Mouse (Mus musculus): ENCODE results near the gene Chrne. TPM values are rescaled to one million over a fixed set of nuclear protein-coding genes. Genes with fewer than 3 reads are reported as not detected.

Chrne gene
- polyA plus RNA-seq, 2 experiments, result 0.20 to 0.43 TPM

DNA sequence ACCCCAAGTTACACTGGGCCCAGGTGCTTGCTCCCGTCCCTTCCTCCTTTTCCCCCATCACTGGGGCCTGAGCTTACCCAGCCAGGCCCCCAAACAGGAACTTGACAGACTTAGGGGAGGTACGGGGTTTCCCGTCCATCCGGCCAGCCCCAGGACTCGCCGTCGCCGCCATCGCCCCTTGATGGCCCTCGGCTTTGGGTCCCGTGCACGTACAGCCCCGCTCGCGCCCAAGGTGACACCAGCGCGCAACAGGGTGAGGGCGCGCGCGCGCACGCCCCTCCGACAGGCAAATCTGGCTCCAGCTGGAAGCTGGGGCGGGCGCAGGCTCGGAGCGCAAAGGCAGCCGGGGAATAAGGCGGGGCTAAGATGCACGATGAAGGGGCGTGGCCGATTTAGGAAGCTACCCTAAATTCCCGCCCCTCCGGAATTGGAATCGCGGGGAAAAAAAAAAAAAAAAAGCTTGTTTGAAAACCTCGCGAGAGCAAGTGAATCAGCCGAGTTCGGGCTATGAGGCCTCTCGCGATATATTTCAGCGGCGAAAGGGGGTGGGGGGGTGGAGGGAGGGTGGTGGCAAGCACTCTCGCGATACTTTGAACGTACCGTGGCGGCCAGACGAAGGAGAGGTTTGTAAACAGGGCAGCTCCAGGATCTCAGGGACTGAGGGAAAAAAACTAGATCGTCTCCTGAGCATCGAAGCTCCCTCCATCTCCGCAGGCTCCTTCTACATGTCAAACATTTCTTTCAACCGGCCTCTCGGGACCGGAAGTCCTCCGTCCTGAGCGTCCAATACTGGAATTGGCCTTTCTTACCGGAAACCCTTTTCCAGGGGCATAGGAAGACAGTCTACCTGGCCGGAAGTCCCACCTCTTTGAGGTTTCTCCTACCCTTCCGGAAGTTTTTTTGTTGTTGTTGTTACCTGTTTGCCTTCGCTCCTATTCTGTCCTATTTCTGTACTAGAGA, 28.0 kb upstream of the Chrne start, which contains the start of the genes Rnf167 and Slc25a11:
Rnf167 (plus strand) TSS at position 545 of the 960 bp plus-strand sequence.
Slc25a11 (minus strand) TSS at position 789 of the 960 bp plus-strand sequence.
- TF ChIP-seq POLR2A (IDR thresholded peaks at IDR 0.05; ENCODE audit: borderline replicate concordance, extremely low read depth, insufficient read depth, insufficient read length), result peak; percentile 90; the same call in 1 of the 2 replicates
- Histone ChIP-seq H3K9me3 (ENCODE audit: control insufficient read depth, low read length) (no peaks in the 10 kb centered on the region), H3K36me3 (ENCODE audit: control insufficient read depth, insufficient read depth, low read length) (peaks cover 62% of the 10 kb centered on the region), H3K27me3 (ENCODE audit: control insufficient read depth, insufficient read depth, low read length) (no peaks in the 10 kb centered on the region), H3K27ac (replicated peaks; ENCODE audit: low read depth, low read length) (peak within 1 kb of the TSS; percentile 93), H3K4me2 (replicated peaks; ENCODE audit: low read depth, low read length, severe bottlenecking) (peak within 1 kb of the TSS; percentile 91), H3K4me3 (replicated peaks; ENCODE audit: low read length) (peak within 1 kb of the TSS; percentile 75), H3K9ac (ENCODE audit: low read depth, low read length, severe bottlenecking) (peak within 1 kb of the TSS; percentile 86), H3K4me1 (ENCODE audit: control insufficient read depth, insufficient read depth, low read length) (peaks cover 22% of the 10 kb centered on the region)
- DNase-seq (ENCODE audit: low spot score) (peak; percentile 99), ATAC-seq (ENCODE audit: low FRiP score, low read depth) (peak; percentile 90)
- under 1% methylated on average over 63 of the region's 63 CpGs for WGBS

DNA sequence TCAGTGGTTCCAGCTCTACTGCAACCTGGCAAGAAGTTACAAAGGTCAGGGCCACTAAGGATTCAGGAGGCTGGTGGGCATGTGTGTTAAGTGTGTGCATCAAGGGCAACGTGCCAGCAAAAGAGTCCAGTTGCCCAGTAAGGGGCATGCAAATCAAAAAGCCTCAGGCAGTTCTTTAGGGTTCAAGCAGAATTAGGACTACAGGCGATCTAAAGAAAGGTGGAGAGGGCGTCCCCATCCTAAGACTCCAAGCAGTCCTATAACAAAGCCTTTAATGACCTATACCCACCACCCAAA, 27.2 kb upstream of the Chrne start:
- 24% methylated on average over 3 of the region's 3 CpGs for WGBS
- Histone ChIP-seq H3K4me2 (replicated peaks; ENCODE audit: low read depth, low read length, severe bottlenecking) (peak overlapping the region; percentile 91), H3K4me1 (ENCODE audit: control insufficient read depth, insufficient read depth, low read length) (peaks cover 22% of the 10 kb centered on the region), H3K27ac (replicated peaks; ENCODE audit: low read depth, low read length) (peak overlapping the region; percentile 86), H3K9me3 (ENCODE audit: control insufficient read depth, low read length) (no peaks in the 10 kb centered on the region), H3K9ac (ENCODE audit: low read depth, low read length, severe bottlenecking) (peak overlapping the region; percentile 86), H3K27me3 (ENCODE audit: control insufficient read depth, insufficient read depth, low read length) (no peaks in the 10 kb centered on the region), H3K36me3 (ENCODE audit: control insufficient read depth, insufficient read depth, low read length) (peaks cover 55% of the 10 kb centered on the region), H3K4me3 (replicated peaks; ENCODE audit: low read length) (peak overlapping the region; percentile 75)
- TF ChIP-seq POLR2A (IDR thresholded peaks at IDR 0.05; ENCODE audit: borderline replicate concordance, extremely low read depth, insufficient read depth, insufficient read length), result no peak
- ATAC-seq (ENCODE audit: low FRiP score, low read depth), result no peak
- DNase-seq (ENCODE audit: low spot score), result no peak

GRCm38 (mm10) chr11:70645461-70646258, 26.6 kb upstream of the Chrne start:
- Histone ChIP-seq H3K9me3 (ENCODE audit: control insufficient read depth, low read length) (no peaks in the 10 kb centered on the region), H3K27me3 (ENCODE audit: control insufficient read depth, insufficient read depth, low read length) (no peaks in the 10 kb centered on the region), H3K36me3 (ENCODE audit: control insufficient read depth, insufficient read depth, low read length) (peaks cover 49% of the 10 kb centered on the region), H3K27ac (replicated peaks; ENCODE audit: low read depth, low read length) (no peak overlapping the region), H3K4me2 (replicated peaks; ENCODE audit: low read depth, low read length, severe bottlenecking) (peak overlapping the region; percentile 91), H3K4me1 (ENCODE audit: control insufficient read depth, insufficient read depth, low read length) (peaks cover 19% of the 10 kb centered on the region), H3K4me3 (replicated peaks; ENCODE audit: low read length) (peak overlapping the region; percentile 75), H3K9ac (ENCODE audit: low read depth, low read length, severe bottlenecking) (peak overlapping the region; percentile 86)
- WGBS, result 93% methylated on average over 12 of the region's 12 CpGs
- no peak for TF ChIP-seq POLR2A (IDR thresholded peaks at IDR 0.05; ENCODE audit: borderline replicate concordance, extremely low read depth, insufficient read depth, insufficient read length)
- no peak for DNase-seq (ENCODE audit: low spot score)
- no peak for ATAC-seq (ENCODE audit: low FRiP score, low read depth)

GRCm38 (mm10) chr11:70644564-70645103, 25.6 kb upstream of the Chrne start:
- WGBS, result 94% methylated on average over 8 of the region's 8 CpGs
- H3K36me3 ChIP-seq (ENCODE audit: control insufficient read depth, insufficient read depth, low read length), result peaks cover 39% of the 10 kb centered on the region
- no peak overlapping the region for H3K27ac ChIP-seq (replicated peaks; ENCODE audit: low read depth, low read length)
- H3K9me3 ChIP-seq (ENCODE audit: control insufficient read depth, low read length), result no peaks in the 10 kb centered on the region
- no peak overlapping the region for H3K4me2 ChIP-seq (replicated peaks; ENCODE audit: low read depth, low read length, severe bottlenecking)
- H3K4me1 ChIP-seq (ENCODE audit: control insufficient read depth, insufficient read depth, low read length), result peaks cover 19% of the 10 kb centered on the region
- TF ChIP-seq POLR2A (IDR thresholded peaks at IDR 0.05; ENCODE audit: borderline replicate concordance, extremely low read depth, insufficient read depth, insufficient read length), result no peak
- no peak overlapping the region for H3K9ac ChIP-seq (ENCODE audit: low read depth, low read length, severe bottlenecking)
- DNase-seq (ENCODE audit: low spot score), result no peak
- no peak for ATAC-seq (ENCODE audit: low FRiP score, low read depth)
- no peaks in the 10 kb centered on the region for H3K27me3 ChIP-seq (ENCODE audit: control insufficient read depth, insufficient read depth, low read length)
- H3K4me3 ChIP-seq (replicated peaks; ENCODE audit: low read length), result no peak overlapping the region

- no peaks in the 10 kb centered on the region for H3K9me3 ChIP-seq (ENCODE audit: control insufficient read depth, low read length)
- 90% methylated on average over 6 of the region's 6 CpGs for WGBS
- H3K4me2 ChIP-seq (replicated peaks; ENCODE audit: low read depth, low read length, severe bottlenecking), result no peak overlapping the region
- H3K9ac ChIP-seq (ENCODE audit: low read depth, low read length, severe bottlenecking), result no peak overlapping the region
- ATAC-seq (ENCODE audit: low FRiP score, low read depth), result no peak
- peaks cover 13% of the 10 kb centered on the region for H3K4me1 ChIP-seq (ENCODE audit: control insufficient read depth, insufficient read depth, low read length)
- no peaks in the 10 kb centered on the region for H3K27me3 ChIP-seq (ENCODE audit: control insufficient read depth, insufficient read depth, low read length)
- H3K36me3 ChIP-seq (ENCODE audit: control insufficient read depth, insufficient read depth, low read length), result peaks cover 24% of the 10 kb centered on the region
- DNase-seq (ENCODE audit: low spot score), result no peak
- no peak overlapping the region for H3K4me3 ChIP-seq (replicated peaks; ENCODE audit: low read length)
- no peak overlapping the region for H3K27ac ChIP-seq (replicated peaks; ENCODE audit: low read depth, low read length)
- no peak for TF ChIP-seq POLR2A (IDR thresholded peaks at IDR 0.05; ENCODE audit: borderline replicate concordance, extremely low read depth, insufficient read depth, insufficient read length)
These were observed 24.0 kb upstream of the Chrne start for GRCm38 (mm10) chr11:70643051-70643450.
